Mouse (Mus musculus): Measurements from ENCODE around the gene Nlgn2. TPM values are rescaled to one million over a fixed set of nuclear protein-coding genes. Genes with fewer than 3 reads are reported as not detected.

Nlgn2 gene
- total and polyA plus RNA-seq, 3 experiments: 20.3 to 43.3 (median 29.8) TPM

GRCm38 (mm10) chr11:69784793-69785272, 52.8 kb downstream of the Nlgn2 start:
- peak overlapping the region; percentile 65 for H3K27ac ChIP-seq (ENCODE audit: control insufficient read depth, low read depth, low read length)
- H3K27me3 ChIP-seq (ENCODE audit: control insufficient read depth in 1 of 2, insufficient read depth in 2 of 2, low read length in 2 of 2): no peaks in the 10 kb centered on the region
- H3K4me3 ChIP-seq (ENCODE audit: control insufficient read depth in 1 of 2, insufficient read depth in 1 of 2, low read depth in 2 of 2, low read length in 2 of 2): peak overlapping the region; percentile 58 to 82
- H3K36me3 ChIP-seq (ENCODE audit: control insufficient read depth in 1 of 2, insufficient read depth in 2 of 2, low read length in 2 of 2): peaks cover 0 to 5% of the 10 kb centered on the region in 2 experiments; a peak in 2 of 4 replicates
- peaks cover 3% of the 10 kb centered on the region; the same call in 1 of the 2 replicates for H3K79me2 ChIP-seq (ENCODE audit: control insufficient read depth, insufficient read depth, low read length, poor library complexity)
- no peak for TF ChIP-seq MEF2A (IDR thresholded peaks at IDR 0.05; ENCODE audit: extremely low read depth, insufficient replicate concordance, low read depth, low read length, poor library complexity, severe bottlenecking)
- TF ChIP-seq NELFE (IDR thresholded peaks at IDR 0.05; ENCODE audit: low read depth, low read length): peak; percentile 83
- peak; percentile 63 for TF ChIP-seq ETS1 (IDR thresholded peaks at IDR 0.05; ENCODE audit: low read depth, low read length)
- no peak for TF ChIP-seq E2F4 (IDR thresholded peaks at IDR 0.05; ENCODE audit: borderline replicate concordance, low read depth, low read length)
- TF ChIP-seq HCFC1 (IDR thresholded peaks at IDR 0.05; ENCODE audit: low read depth, low read length): peak; percentile 69
- no peak for TF ChIP-seq CTCF (IDR thresholded peaks at IDR 0.05 in 2 of 3, conservative IDR thresholded peaks at IDR 0.05 in 1 of 3; ENCODE audit: control insufficient read depth in 1 of 3, insufficient read depth in 1 of 3, low read depth in 2 of 3, low read length in 3 of 3, poor library complexity in 1 of 3, severe bottlenecking in 1 of 3)
- TF ChIP-seq MAZ (IDR thresholded peaks at IDR 0.05; ENCODE audit: low read depth, low read length): peak; percentile 52; the same call in 1 of the 2 replicates
- TF ChIP-seq ZC3H11A (IDR thresholded peaks at IDR 0.05; ENCODE audit: low read depth, low read length): 0 out of 2 replicates have a peak, but pooled peaks have one; percentile 5
- TF ChIP-seq MAX (IDR thresholded peaks at IDR 0.05; ENCODE audit: low read length): 0 out of 2 replicates have a peak, but pooled peaks have one; percentile 24
- TF ChIP-seq TCF12 (IDR thresholded peaks at IDR 0.05; ENCODE audit: low read depth, low read length): peak; percentile 81
- TF ChIP-seq JUND (IDR thresholded peaks at IDR 0.05; ENCODE audit: low read depth, low read length): no peak
- peak; percentile 85 for TF ChIP-seq POLR2AphosphoS2 (IDR thresholded peaks at IDR 0.05; ENCODE audit: low read length)
- peak; percentile 59 to 94; a peak in 3 of 4 replicates for TF ChIP-seq POLR2A (IDR thresholded peaks at IDR 0.05; ENCODE audit: control insufficient read depth in 1 of 2, insufficient read depth in 1 of 2, low read depth in 1 of 2, low read length in 2 of 2, poor library complexity in 1 of 2)
- TF ChIP-seq MYC (IDR thresholded peaks at IDR 0.05; ENCODE audit: low read depth, low read length): peak; percentile 69
- peak; percentile 81 for TF ChIP-seq GATA1 (IDR thresholded peaks at IDR 0.05; ENCODE audit: low read depth, low read length)
- peak; percentile 49 for TF ChIP-seq TAL1 (IDR thresholded peaks at IDR 0.05; ENCODE audit: low read length)
- TF ChIP-seq BHLHE40 (IDR thresholded peaks at IDR 0.05; ENCODE audit: borderline replicate concordance, low read depth, low read length): 0 out of 2 replicates have a peak, but pooled peaks have one; percentile 27
- peak; percentile 84 for TF ChIP-seq SIN3A (IDR thresholded peaks at IDR 0.05; ENCODE audit: low read length)
- peak; percentile 66 for TF ChIP-seq MXI1 (IDR thresholded peaks at IDR 0.05; ENCODE audit: low read depth, low read length)
- TF ChIP-seq TBP (IDR thresholded peaks at IDR 0.05; ENCODE audit: low read depth, low read length): peak; percentile 76
- 0 out of 2 replicates have a peak, but pooled peaks have one; percentile 6 for TF ChIP-seq MAFK (IDR thresholded peaks at IDR 0.05; ENCODE audit: borderline replicate concordance, low read depth, low read length)
- no peak for TF ChIP-seq RAD21 (IDR thresholded peaks at IDR 0.05; ENCODE audit: low read depth, low read length)
- TF ChIP-seq ELF1 (IDR thresholded peaks at IDR 0.05; ENCODE audit: low read depth, low read length): peak; percentile 84
- TF ChIP-seq ZNF384 (IDR thresholded peaks at IDR 0.05; ENCODE audit: low read depth, low read length): no peak
- peak; percentile 48; the same call in 1 of the 2 replicates for TF ChIP-seq RCOR1 (IDR thresholded peaks at IDR 0.05; ENCODE audit: low read depth, low read length)
- no peak for TF ChIP-seq MYB (IDR thresholded peaks at IDR 0.05; ENCODE audit: low read depth, low read length)
- TF ChIP-seq EP300 (IDR thresholded peaks at IDR 0.05; ENCODE audit: low read depth in 1 of 2, low read length in 2 of 2): peak; percentile 65 to 73; a peak in 3 of 4 replicates
- no peak for TF ChIP-seq CHD2 (IDR thresholded peaks at IDR 0.05; ENCODE audit: low read length)
- peak; percentile 71; the same call in 1 of the 2 replicates for TF ChIP-seq ZMIZ1 (IDR thresholded peaks at IDR 0.05; ENCODE audit: low read depth, low read length)
- no peaks in the 10 kb centered on the region for H3K9me3 ChIP-seq (replicated peaks; ENCODE audit: insufficient read depth, low read length)
- DNase-seq (ENCODE audit: low read depth, low spot score): peak; percentile 93
- peaks cover 2 to 13% of the 10 kb centered on the region in 2 experiments; a peak in 3 of 4 replicates for H3K4me1 ChIP-seq (ENCODE audit: control insufficient read depth in 1 of 2, insufficient read depth in 2 of 2, low read length in 2 of 2)
- H3K9ac ChIP-seq (ENCODE audit: control insufficient read depth, low read depth, low read length, poor library complexity, severe bottlenecking): peak overlapping the region; percentile 82
